Comparison of ENCODE assay signal across 8 mouse cellular contexts in the genomic region with DNA sequence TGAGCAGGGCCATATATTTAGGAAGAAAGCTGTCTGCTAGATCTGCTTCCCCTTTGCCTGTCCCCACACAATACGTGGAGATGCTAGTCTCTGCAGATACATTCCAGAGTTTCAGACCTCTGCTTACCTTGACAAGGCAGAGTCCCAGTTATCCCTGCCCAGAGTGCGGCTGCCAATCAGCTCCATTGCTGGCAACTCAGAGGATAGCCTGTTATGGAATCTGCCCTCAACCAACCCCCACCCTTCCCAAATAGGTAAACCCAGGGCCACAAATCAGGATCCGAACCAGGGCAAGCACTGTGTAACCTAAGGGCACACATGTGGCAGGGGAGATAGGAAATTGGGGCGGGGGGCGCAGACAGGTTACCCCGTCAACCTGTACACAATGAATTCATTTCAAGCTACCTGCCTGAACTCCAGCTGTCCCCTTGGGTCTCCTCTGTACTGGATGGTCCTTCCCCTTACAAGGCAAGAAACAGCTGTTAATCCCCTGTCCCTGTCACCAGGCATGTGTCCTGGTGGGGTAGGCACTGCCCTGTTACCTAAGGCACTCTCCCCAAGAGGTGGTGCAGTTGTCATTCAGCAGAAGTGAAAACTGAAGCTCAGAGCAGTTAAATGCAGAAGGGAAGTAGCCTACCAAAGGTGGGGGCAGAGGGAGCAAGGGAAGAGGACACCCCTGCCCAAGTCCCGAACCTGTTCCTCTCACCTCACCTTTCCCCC. TPM values are rescaled to one million over a fixed set of nuclear protein-coding genes. Genes with fewer than 3 reads are reported as not detected.
A peak's percentile ranks its signal among the peaks of the same experiment; 100 is the strongest.
DNase-seq lines count a peak whose midpoint lies in the region; ATAC-seq lines count a peak whose summit lies in the region.

No protein-coding gene starts in this region.

- H3K27me3 ChIP-seq in neural tube, embryonic 11.5 days (ENCODE audit: control insufficient read depth, insufficient read depth, low read length) = no peaks in the 10 kb centered on the region
- H3K27me3 ChIP-seq in forebrain, embryonic 15.5 days = no peaks in the 10 kb centered on the region
- no peaks in the 10 kb centered on the region for H3K27me3 ChIP-seq in kidney, embryonic 15.5 days
- no peaks in the 10 kb centered on the region for H3K27me3 ChIP-seq in midbrain, embryonic 14.5 days (ENCODE audit: control insufficient read depth, insufficient read depth, low read length)

- no peak for DNase-seq in neural tube, embryonic 11.5 days (ENCODE audit: low spot score)
- no peak for DNase-seq in neural tube, embryonic 10.5 days (ENCODE audit: extremely low spot score, low spot score)
- DNase-seq in midbrain, embryonic 14.5 days = no peak
- no peak for DNase-seq in frontal cortex, postnatal 25 days (ENCODE audit: low spot score in 2 of 2)
- DNase-seq in gastrocnemius, postnatal 4 days (ENCODE audit: low spot score in 2 of 2) = no peak
- DNase-seq in gastrocnemius, postnatal 25 days = no peak

- peak overlapping the region; percentile 95; the same call in 1 of the 2 replicates for H3K4me3 ChIP-seq in neural tube, embryonic 11.5 days (ENCODE audit: low read depth, low read length)
- H3K4me3 ChIP-seq in forebrain, embryonic 15.5 days = peak overlapping the region; percentile 97
- peak overlapping the region; percentile 93 for H3K4me3 ChIP-seq in kidney, embryonic 15.5 days (replicated peaks)
- H3K4me3 ChIP-seq in midbrain, embryonic 14.5 days (replicated peaks; ENCODE audit: low read depth, low read length) = peak overlapping the region; percentile 73

- H3K9me3 ChIP-seq in neural tube, embryonic 11.5 days (ENCODE audit: control insufficient read depth, low read length) = no peaks in the 10 kb centered on the region
- H3K9me3 ChIP-seq in forebrain, embryonic 15.5 days = no peaks in the 10 kb centered on the region
- no peaks in the 10 kb centered on the region for H3K9me3 ChIP-seq in kidney, embryonic 15.5 days (replicated peaks)
- H3K9me3 ChIP-seq in midbrain, embryonic 14.5 days (ENCODE audit: control insufficient read depth, low read length) = no peaks in the 10 kb centered on the region

- peak overlapping the region; percentile 99 for H3K9ac ChIP-seq in neural tube, embryonic 11.5 days (ENCODE audit: low read length)
- peak overlapping the region; percentile 98 for H3K9ac ChIP-seq in forebrain, embryonic 15.5 days (replicated peaks)
- H3K9ac ChIP-seq in kidney, embryonic 15.5 days = peak overlapping the region; percentile 97
- peak overlapping the region; percentile 98 for H3K9ac ChIP-seq in midbrain, embryonic 14.5 days (replicated peaks; ENCODE audit: low read length)

- H3K36me3 ChIP-seq in neural tube, embryonic 11.5 days (ENCODE audit: control insufficient read depth, insufficient read depth, low read length) = no peaks in the 10 kb centered on the region
- no peaks in the 10 kb centered on the region for H3K36me3 ChIP-seq in forebrain, embryonic 15.5 days
- peaks cover 5% of the 10 kb centered on the region; the same call in 1 of the 2 replicates for H3K36me3 ChIP-seq in kidney, embryonic 15.5 days
- no peaks in the 10 kb centered on the region for H3K36me3 ChIP-seq in midbrain, embryonic 14.5 days (ENCODE audit: control insufficient read depth, insufficient read depth, low read length)

- no peak overlapping the region for H3K27ac ChIP-seq in neural tube, embryonic 11.5 days (ENCODE audit: low read depth, low read length)
- 0 out of 2 replicates have a peak overlapping the region, but pooled peaks have one; percentile 83 for H3K27ac ChIP-seq in forebrain, embryonic 15.5 days (replicated peaks)
- peak overlapping the region; percentile 85 for H3K27ac ChIP-seq in kidney, embryonic 15.5 days
- H3K27ac ChIP-seq in midbrain, embryonic 14.5 days (replicated peaks; ENCODE audit: low read depth, low read length) = peak overlapping the region; percentile 88; the same call in 1 of the 2 replicates

- H3K4me2 ChIP-seq in neural tube, embryonic 11.5 days (ENCODE audit: low read depth) = peak overlapping the region; percentile 86
- peak overlapping the region; percentile 85 for H3K4me2 ChIP-seq in forebrain, embryonic 15.5 days (replicated peaks)
- peak overlapping the region; percentile 73 for H3K4me2 ChIP-seq in kidney, embryonic 15.5 days
- peak overlapping the region; percentile 87 for H3K4me2 ChIP-seq in midbrain, embryonic 14.5 days (ENCODE audit: low read length)

- 73% methylated on average over 7 of the region's 7 CpGs for WGBS in neural tube, embryonic 11.5 days
- 67% methylated on average over 7 of the region's 7 CpGs for WGBS in forebrain, embryonic 15.5 days
- 68% methylated on average over 7 of the region's 7 CpGs for WGBS in kidney, embryonic 15.5 days
- 72% methylated on average over 7 of the region's 7 CpGs for WGBS in midbrain, embryonic 14.5 days

- ATAC-seq in neural tube, embryonic 11.5 days (ENCODE audit: insufficient read depth, low FRiP score, low TSS enrichment) = no peak
- ATAC-seq in forebrain, embryonic 15.5 days (replicated peaks) = 0 out of 2 replicates have a peak, but pooled peaks have one; percentile 17
- no peak for ATAC-seq in kidney, embryonic 15.5 days (replicated peaks; ENCODE audit: low FRiP score)
- no peak for ATAC-seq in midbrain, embryonic 14.5 days (ENCODE audit: low FRiP score, low TSS enrichment)

- H3K4me1 ChIP-seq in neural tube, embryonic 11.5 days (ENCODE audit: control insufficient read depth, insufficient read depth, low read length) = peaks cover 20% of the 10 kb centered on the region
- H3K4me1 ChIP-seq in forebrain, embryonic 15.5 days = peaks cover 30% of the 10 kb centered on the region
- H3K4me1 ChIP-seq in kidney, embryonic 15.5 days = peaks cover 41% of the 10 kb centered on the region
- peaks cover 25% of the 10 kb centered on the region for H3K4me1 ChIP-seq in midbrain, embryonic 14.5 days (ENCODE audit: control insufficient read depth, insufficient read depth, low read length)

RNA-seq across cellular contexts. Expression of a gene that starts 1.1 kb away (rescaled TPM):
- polyA plus RNA-seq in neural tube, embryonic 11.5 days (2014; fragmentation: Nextera tagmentation; extraction: Ambion mirVana) = 11.8 and 12.2 TPM in 2 replicates
- polyA plus RNA-seq in forebrain, embryonic 15.5 days (2015; fragmentation: Nextera tagmentation; extraction: Ambion mirVana) = 10.5 and 11.5 TPM in 2 replicates
- 7.5 and 7.8 TPM in 2 replicates for polyA plus RNA-seq in kidney, embryonic 15.5 days (2015; fragmentation: Nextera tagmentation; extraction: Ambion mirVana)
- 12.1 and 14.3 TPM in 2 replicates for polyA plus RNA-seq in midbrain, embryonic 14.5 days (2014; fragmentation: Nextera tagmentation; extraction: Ambion mirVana)
- total RNA-seq in gastrocnemius, postnatal 4 days (2021) = 10 to 100 TPM; 37.4 to 41.9 TPM
- total RNA-seq in gastrocnemius, postnatal 25 days (2021) = 10 to 100 TPM; 22.7 to 26.8 TPM
